Mouse (Mus musculus) granulocyte monocyte progenitor cell, adult 5-6 weeks (primary cell): Measurements from ENCODE around the gene Adgre1. TPM values are rescaled to one million over a fixed set of nuclear protein-coding genes. Genes with fewer than 3 reads are reported as not detected.
A peak's percentile ranks its signal among the peaks of the same experiment; 100 is the strongest.

ENCODE experiments used
- ATAC-seq: replicated peaks from 2 replicates; pipeline ENCODE4 v1.8.0; 2016; ENCODE audit warnings: mild to moderate bottlenecking, moderate TSS enrichment, inconsistent platforms; ENCODE audit not compliant: poor library complexity, severe bottlenecking
- total RNA-seq, 2 experiments: library from RNA; stranded (forward) in 1 of 2; stranded (reverse) in 1 of 2; fragments of 200-712, 200-1000 nt in 1 of 2; fragments of >200 nt in 1 of 2; fragmentation: Nextera tagmentation in 1 of 2; gene quantifications; 2 replicates each; pipeline ENCODE4 v1.2.3; 2014 to 2017

Gene Adgre1
- 6.5 and 10.5 TPM in 2 replicates for total RNA-seq (2014; fragmentation: Nextera tagmentation)
- 11.5 and 15.5 TPM in 2 replicates for total RNA-seq (2017)

DNA sequence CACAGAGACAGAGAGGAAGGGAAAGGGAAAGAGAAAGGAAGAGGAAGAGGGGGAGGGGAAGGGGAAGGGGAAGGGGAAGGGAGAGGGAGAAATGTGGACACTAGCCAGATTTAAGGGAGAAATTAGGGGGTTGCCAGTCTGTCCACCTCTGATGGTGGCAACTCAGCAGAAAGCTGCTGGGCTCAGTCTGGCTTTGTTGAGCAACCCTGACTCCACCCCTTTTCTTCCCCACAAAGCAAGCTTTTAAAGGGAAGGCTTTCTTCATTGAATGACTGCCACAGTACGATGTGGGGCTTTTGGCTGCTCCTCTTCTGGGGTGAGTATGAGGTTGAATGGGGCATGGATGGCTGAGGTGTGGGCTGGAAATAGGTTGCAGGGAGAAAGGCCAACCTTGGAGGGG is at the start of gene Adgre1:
Gene Adgre1 (plus strand): TSS at position 251 of the 400 bp plus-strand sequence.
- peak; percentile 91 for ATAC-seq

DNA sequence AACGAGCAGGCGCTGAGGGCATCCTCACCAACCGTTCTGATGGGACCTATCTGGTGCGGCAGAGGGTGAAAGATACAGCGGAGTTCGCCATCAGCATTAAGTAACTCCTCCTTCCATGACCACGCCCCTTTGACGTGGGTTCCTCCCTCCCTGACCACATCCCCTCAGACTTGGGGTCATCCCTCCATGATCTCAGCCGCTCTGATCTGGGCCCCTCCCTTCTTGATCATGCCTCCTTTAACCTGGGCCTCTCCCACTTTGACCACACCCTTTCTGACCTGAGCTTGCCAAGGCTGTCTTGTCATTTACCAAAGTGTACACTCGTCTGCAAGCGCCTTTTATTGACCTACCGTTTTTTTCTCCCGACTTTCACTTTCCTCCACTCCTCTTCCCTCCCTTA is 46.7 kb upstream of the Adgre1 start:
- peak; percentile 74 for ATAC-seq

DNA sequence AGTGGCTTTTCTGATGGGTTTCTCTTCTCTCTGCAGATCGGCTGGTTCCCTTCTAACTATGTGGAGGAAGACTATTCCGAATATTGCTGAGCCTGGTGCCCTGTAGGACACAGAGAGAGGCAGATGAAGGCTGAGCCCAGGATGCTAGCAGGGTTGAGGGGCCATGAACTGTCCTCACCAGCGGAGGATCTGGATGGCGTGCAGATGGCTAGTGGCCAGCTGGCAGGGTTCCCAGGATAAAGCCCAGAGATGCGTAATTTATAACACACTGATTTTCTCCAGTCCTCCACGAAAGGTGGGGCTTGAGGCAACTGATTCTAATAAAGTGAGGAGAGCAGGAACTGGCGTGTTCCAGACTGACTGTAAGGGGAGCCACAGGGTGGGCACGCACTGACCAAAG is 30.9 kb upstream of the Adgre1 start:
- no peak for ATAC-seq

DNA sequence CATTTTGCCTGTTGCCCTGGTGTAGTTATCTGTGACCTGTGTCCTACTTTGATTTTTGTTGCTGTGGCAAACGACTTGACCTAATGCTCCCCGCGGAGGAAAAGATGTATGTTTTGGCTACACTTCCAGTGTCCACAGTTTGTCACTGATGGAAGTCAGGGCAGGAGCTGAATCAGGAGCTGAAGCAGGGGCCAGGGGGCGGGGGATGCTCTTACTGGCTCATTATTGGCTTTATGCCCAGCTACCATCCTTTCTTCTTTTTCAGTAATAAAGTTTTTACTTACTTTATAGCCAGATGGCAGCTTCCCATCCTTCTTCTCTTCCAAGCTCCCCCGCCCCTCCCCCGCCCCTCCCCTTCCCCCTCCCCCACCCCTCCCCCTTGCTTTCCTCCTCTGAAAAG is 29.5 kb upstream of the Adgre1 start:
- ATAC-seq = no peak

DNA sequence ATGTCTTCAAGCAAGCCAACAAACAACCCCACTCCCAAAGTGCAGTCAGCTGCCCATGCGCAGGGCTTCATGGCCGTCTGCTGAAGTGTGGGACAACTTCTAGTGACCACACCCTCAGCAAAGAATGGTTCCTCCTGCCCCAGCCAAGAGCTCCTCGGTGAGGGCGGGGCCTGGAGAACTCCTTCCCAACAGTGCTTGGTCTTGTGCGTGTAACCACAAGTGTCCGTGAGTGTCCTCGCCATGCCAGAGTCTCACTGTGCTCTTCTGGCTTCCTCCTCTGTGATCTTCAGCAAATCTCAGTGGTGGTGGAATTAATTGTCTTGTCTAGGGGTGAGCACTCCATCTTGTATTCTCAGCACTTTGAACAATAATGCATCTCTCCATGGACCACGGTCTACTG is 27.5 kb upstream of the Adgre1 start:
- ATAC-seq = peak; percentile 42

DNA sequence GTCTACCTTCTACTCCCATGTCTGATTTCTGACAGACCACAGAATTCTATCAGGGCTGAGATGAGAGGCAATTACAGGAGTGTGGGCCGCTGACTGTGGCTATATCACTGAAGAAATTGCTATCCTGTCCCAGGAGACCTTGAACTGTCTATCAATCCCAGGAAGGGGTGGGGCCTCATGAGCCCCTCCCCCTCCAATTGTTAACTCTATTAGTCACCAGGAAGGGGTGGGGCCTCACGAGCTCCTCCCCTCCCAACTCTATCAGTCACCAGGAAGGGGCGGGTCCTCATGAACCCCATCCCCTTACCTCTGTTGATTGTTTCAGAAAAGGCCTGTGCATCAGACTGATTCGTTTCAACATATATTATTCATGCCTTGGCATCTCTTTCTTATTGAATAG is 26.2 kb upstream of the Adgre1 start:
- peak; percentile 37 for ATAC-seq

DNA sequence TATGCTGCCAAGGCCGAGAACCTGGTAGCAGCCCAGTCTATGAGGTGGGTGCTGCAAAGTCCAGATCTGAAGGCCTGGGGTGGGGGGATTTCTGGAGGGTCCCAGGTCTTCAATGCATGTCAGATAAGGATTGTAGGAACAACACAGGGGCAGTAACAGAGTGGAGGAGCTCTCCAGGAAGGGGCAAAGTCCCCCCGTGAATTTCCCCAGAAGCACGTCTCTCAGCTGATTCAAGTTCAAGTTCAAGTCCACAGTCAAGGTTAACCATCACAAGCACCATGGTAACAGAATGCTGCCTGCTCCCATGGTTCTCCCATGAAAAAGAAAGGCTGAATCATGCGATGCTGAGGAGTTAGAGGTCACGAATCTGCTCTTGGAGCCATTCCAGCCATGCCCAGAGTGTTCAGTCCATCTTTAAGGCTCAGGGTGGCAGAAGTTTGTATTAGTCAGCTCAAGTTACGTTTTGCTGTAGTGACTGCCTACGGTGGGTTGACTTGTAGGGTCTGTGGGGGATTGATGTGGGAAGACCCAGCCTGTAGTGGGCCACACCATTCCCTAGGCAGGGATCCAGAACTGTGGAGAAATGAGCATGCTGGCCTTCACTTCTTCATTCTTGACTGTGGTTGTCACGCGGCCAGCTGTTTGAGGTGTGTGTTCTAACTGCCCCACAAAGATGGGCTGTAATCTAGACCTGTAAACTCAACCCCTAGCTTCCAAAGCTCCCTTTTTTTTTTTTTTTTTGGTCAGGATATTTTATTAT is 24.3 kb upstream of the Adgre1 start:
- no peak for ATAC-seq

DNA sequence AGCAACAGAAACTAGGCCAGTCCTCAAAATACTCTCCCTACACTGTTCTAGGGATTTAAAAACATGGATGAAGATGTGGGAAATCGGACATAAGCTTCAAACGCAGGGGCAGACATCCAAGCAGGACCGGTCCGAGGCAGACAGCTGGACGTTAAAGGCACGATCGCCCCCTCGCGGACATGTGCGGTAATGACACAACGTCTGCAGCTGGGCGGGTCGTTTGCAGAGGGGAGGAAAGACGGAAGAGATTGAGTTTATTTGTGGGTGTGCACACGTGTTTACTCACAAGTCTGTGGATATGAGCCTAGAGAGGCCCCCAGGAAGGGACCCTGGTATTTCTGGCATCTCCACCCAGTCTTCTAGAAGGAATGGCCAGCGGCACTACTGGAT is 23.7 kb upstream of the Adgre1 start:
- peak; percentile 54 for ATAC-seq

DNA sequence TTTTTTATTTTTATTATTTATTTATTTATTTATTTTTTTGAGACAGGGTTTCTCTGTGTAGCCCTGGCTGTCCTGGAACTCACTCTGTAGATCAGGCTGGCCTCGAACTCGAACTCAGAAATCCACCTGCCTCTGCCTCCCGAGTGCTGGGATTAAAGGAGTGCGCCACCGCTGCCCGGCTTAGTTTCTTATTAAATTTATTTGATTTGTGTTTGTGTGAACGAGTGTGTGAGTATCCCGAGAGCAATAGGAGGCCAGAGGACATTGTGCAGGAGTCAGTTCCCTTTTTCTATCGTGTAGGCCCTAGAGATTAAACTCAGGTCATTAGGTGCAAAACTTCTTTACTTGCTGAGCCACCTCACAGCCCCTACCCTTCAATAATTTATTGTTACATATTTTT is 23.3 kb upstream of the Adgre1 start:
- ATAC-seq = 0 out of 2 replicates have a peak, but pooled peaks have one; percentile 21

DNA sequence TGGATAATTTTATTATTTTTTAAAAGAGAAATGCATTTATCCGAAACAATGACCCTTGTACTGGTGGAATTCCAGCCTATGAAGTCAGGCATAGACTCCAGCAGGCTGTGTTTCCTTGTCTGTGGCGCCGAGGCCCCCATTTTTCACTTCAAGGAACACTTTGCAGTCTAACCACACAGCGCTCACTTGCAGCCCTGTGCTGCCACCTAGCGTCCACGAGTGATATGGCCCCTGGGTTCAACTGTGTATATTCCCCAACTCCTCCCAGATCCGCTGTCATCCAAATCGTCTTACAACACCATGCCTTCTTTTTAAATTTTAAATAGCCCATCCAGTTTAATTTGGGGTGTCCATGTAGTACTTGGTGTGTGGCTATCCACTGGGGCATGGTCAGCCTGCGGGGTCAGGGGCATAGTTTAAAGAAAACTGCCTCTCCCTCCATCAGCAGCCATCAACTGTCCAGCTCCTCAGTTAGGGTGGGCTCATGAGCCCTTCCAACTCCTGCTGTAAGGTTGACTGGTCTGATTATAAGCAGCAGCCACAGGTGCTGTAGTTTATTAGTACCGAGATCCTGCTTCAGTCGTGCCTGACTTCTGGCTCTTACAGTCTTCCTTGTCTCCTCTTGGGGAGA is 22.7 kb upstream of the Adgre1 start:
- ATAC-seq = peak; percentile 60

DNA sequence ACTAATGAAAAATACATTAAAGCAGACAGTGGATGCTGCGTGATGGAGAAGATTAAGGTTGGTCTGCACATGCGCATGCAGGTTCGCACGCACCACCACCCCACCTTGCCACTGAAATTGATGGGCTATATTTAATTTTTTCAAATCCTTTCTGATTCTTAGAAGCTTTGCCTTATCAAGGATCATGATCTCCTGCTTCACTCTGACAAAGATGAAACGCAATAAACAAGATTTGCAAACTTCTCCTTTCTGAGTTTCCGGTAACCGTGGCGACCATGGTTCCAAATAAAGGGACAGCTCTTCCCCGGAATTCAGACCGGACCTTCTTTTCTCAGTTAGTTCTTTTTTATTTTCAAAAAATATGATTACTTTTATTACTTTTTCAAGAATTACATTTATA is 20.5 kb upstream of the Adgre1 start:
- ATAC-seq = peak; percentile 25; the same call in 1 of the 2 replicates

DNA sequence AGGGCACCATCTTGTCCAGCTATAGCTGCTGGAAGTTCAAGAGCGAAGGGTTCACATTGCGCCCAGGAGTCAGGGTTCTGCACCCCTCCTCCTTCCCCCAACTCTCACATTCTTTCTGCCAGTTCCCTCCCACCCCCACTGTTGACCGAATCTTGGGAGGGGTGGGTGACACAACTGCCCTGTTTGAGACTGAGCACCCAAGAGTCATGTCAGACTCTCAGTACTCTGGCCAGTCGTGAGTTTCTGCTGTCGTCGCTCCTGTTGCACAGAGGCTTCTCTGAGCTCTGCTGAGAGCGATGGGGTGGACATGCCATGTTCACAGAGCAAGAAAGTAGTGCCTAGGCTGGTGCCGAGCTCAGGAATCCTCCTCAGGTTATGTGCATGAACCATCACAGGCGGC is 19.2 kb upstream of the Adgre1 start:
- ATAC-seq = no peak

DNA sequence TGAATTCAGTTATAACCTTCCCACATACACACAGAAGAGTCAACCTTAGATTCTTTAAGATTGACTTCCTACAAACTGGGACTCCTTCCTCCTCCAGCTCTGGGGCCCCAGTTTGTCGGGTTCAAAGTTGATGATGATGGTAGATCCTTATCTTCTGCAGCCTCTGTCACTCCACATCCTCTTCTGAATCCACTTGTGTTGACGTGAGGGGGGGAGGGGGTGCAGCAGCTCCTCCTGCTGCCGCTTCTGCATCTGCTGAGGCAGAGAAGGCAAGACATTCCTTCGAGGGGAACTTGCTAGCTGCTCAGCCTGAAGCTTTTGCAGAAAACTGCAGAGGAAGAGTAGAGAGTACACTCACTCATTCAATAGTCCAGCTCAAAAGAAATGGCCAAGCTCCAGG is 16.9 kb upstream of the Adgre1 start:
- peak; percentile 20; the same call in 1 of the 2 replicates for ATAC-seq

DNA sequence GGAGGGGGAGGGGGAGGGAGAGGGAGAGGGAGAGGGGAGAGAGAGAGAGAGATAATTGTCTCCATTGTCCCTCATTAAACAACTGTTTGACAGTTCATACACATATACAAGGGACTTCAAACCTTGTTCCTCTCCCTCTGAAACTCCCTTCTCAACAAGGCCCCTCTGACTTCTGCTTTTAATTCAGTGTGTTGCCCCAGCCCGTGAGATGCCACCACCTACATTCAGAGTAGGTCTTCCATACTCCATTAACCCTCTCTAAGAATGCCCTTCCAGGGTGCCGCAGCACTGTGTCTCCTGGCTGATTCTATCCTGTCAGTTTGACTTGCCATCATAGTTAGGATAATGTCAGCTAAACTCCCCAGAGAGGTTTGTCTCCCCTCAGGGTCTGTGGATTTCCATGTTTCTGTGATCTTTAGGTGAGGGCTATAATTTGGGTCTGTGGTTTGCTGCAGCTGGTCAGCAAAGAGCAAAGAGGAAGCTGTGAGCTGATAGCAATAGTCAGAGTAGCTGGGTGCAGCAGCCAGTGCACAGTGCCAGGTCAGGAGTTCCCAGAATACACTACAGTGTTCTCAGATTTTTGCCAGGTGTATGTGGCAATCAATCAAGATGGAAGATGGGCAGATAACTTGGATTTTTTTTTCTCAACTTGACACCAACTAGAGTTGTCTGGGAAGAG is 14.3 kb upstream of the Adgre1 start:
- ATAC-seq = peak; percentile 63

DNA sequence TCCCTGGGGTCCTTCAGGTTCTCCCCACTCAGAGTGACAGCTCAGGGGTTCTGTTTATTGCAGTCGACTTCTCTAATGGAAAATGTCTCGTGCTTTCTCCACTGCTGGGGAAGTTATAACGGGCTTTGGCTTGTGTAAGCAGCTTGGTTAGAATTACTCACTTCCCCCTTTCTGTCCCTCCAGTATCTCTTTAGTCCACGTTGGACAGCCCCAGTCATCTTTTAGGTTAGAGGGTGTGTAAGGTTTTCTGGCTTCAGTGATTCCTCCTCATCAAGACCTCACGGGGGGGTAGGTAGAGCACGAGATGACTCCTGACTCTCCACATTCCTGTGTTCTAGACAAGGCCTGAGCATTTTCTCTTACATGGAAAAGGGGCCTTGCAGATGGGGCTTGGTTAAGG is 11.5 kb upstream of the Adgre1 start:
- ATAC-seq = peak; percentile 77

DNA sequence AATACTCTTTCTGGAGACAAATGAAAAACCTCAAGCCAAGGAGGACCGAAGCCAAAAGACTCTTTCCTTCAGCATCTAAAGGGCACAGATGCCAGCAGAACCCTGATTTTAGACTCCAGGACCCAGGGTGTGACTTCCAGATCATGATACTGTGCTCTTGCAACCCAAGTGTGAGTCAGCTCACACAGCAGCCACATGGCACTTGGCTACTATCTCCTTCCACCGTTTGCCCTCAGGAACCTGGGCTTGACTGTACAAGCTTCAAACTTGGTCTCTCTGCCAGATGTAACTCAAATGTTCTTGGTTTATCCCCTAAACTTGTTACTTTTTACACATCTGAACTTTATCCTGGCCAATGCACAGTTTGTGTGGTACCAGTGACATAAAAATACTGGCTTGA is 10.7 kb upstream of the Adgre1 start:
- no peak for ATAC-seq

DNA sequence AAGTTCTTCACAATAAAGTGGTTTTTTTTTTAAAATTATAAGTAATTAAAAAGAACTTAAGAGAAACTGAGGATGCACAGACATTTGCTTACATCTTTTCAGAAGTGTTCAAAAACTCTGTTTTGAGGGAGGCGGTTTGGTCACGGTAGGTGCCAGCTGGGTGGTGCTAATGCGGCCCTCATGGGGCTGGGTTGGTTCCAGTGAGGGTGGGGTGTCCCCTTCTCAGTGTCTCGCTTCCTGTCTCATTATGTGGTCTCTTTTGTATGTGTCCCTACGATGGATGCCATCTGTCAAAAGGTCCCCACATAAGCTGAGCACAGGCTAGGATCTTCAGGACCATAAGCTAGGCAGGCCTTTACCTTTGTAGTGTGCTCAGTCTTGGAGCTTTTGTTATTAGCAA is 9.4 kb upstream of the Adgre1 start:
- ATAC-seq = no peak

DNA sequence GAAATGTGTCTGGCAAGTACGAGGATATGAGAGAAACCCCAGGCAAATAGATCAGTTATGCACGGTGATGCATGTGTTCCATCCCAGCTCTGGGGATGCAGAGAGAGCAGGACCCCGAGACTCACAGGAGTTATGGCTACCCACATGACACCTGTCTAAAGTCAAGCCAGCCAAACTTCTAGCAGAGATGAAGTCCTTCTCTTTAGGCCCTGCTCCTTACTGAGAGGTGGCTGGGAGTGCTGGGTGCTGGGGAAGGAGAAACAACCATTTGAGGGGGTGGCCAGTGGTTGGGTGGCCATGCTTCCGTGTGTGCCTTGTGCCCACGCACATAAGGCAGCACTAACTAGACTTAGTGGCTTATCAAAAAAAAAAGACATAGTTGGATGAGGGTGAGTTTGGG is 8.3 kb upstream of the Adgre1 start:
- no peak for ATAC-seq

DNA sequence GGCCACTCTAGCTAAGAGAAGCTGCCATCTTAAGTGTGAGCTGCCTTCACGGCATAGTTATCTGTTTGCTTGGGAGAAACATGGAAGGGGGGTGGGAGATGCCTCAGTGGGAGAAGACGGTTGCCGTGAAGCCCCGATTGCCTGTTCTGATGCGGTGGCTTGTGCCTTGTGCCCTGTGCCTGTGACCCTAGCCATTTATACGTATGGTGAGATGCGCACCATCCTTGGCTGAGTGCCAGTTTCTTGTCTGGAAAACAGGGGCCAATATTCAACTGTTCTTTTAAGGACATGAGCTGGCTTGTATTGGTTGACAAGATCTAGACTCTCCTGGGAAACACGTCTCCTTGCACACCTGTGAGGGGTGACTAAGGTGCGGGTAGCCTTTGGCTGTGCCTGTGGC is 7.4 kb upstream of the Adgre1 start:
- ATAC-seq = no peak

DNA sequence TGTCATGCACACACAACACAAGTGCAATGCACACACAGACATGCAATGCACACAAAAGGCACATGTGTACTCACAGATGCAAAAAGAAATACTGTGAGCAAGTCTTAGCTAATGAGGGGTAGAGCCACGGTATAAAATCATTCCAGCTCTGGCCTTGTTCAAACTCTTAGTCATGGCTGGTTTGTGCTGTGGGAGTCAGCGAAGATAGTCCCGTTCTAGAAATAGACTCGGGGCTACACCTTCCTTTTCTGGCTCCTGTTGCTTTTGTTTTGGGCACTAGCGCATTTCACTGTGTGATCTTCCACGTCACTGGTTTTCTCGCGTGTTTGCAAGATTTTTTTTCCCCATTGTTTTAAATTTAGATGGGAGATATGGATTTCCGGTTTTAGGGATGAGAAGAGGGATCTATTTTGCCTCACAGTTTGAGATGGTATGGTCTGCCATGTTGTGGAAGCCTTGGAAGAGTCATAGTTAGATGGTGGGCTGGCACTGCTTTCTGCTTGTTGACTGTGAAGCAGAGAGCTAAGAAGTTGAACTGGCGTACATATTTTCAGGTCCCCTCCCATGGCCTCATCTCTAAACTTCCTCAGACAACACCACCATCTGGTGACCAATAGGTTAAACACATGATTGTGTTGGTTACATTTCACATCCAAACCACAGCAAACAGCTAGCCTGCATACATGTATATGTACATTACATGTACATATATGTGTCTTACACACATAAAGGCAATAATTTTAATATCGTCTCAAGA is 1.2 kb downstream of the Adgre1 start:
- peak; percentile 54 for ATAC-seq
